Mouse (Mus musculus) lung, postnatal 36 days (tissue): Measurements from ENCODE around the gene Olfr452.

Experiments used
- DNase-seq: peaks from one replicate; pipeline ENCODE4 v3.0.0; 2022; ENCODE audit warnings: mixed read lengths

Olfr452 gene

DNA sequence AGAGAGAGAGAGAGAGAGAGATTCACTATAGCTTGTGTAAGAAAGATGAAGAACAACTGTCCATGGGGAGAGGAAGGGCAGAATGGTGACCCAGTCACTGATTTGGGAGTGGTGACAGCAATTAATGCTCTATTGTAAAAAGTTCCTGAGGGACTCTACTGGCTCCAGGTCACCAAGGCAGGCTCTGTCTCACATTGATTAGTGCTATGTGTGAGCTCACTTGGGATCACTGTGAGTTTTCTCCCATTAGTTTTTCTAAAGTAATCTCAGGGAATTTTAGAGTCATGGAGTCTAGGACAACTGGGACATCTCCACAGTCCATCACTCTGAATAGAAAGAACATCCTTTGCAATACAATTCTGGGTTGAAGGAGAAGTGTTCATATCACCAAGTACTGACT is at the start of gene Olfr452:
Gene Olfr452, plus strand, starts transcription at position 301 of the 400 bp plus-strand sequence.
- DNase-seq, result no peak

DNA sequence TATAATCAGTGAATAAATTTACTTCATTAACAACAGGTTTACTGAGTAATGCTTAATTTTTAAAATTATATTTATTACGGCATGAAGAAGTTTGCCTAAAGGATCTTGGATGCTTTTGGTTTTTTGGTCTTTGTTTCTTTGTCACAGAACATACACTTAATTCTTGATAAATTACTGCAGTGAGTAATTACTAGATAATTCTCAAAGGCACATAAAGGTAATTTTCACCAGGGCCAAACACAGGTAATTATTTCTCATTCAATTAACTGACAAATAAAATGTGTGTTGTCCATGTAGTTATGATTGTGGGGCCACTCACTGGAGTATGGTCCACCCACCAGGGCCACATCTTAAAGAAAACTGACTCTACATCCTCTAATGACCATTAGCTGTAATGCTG is 45.8 kb upstream of the Olfr452 start, which contains the start of gene Olfr453:
Gene Olfr453, plus strand, starts transcription at position 301 of the 400 bp plus-strand sequence.
- no peak for DNase-seq

- no peak for DNase-seq
Measured at GRCm38 (mm10) chr6:42742303-42742702, 42.6 kb upstream of the Olfr452 start.

- DNase-seq, result no peak
Measured at GRCm38 (mm10) chr6:42747846-42748245, 37.0 kb upstream of the Olfr452 start.

DNA sequence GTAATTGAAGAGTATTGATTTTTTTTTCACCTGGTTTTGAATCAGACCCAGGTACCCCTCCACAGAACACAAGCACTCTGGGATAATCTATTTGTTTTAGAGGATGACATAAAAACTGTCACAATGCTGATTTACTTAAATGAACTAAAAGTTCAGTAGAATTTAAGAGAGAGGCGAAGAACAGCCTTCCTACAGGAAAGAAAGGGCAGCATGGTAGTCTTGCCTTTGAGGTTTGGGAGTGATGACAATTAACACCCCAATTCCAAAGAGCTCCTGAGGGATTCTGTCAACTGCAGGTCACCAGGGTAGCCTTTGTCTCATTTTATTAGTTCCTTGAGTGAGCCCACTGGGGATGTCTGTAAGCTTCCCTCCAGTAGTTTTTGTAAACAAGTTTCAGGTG is 28.8 kb upstream of the Olfr452 start, which contains the start of gene Olfr38:
Gene Olfr38, plus strand, starts transcription at position 301 of the 400 bp plus-strand sequence.
- no peak for DNase-seq

DNA sequence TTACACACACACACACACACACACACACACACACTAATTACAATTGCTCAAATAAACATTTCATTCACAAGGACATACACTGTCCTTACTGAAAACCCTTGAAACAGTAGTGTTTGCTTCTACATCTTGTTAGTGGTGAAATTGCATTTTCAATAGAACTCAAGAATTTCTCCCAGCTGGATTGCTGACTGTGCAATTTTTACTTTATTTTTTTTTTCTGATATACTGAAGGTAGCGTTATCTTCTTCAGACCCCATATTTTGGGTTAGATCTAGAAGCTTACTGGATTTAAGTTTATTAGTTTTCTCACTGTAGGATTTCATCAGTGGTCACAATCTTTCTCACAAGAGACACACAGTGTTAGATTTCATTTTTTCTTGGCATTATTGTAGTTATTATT is 7.8 kb upstream of the Olfr452 start:
- DNase-seq, result no peak

GRCm38 (mm10) chr6:42790247-42790948 is 5.5 kb downstream of the Olfr452 start:
- no peak for DNase-seq

DNA sequence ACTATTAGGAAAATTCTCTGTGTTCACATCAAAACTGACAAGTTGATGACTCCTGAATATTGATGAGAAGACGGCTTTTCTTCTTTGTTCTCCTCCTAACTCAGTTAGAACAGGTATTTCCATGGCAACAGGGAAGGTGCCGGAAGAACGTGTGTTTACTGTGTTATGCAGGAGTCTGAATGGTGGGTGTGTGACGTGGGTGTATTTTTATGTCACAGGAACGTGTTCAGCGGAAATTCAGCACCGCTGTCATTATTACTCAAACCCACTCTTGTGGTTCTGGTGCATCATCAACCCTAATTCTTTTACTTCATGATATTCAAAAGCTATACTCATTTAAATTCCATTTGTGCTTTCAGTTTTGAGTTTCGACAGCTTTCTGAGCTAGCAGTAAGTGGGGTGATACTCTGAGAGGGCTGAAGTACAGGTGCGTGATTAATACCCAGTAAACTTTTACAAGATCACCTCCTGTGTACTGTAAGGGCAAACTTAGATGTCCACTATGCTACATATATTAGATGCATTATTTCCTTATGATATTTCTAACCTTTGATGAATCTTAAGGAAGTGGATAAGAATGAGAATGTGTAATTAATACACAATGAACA is 6.2 kb downstream of the Olfr452 start:
- DNase-seq, result no peak

GRCm38 (mm10) chr6:42794982-42795381 is 10.1 kb downstream of the Olfr452 start:
- DNase-seq, result no peak

- DNase-seq, result no peak
Measured at GRCm38 (mm10) chr6:42811639-42812038, 26.7 kb downstream of the Olfr452 start, which contains the start of gene Olfr450. Olfr450 (plus strand) TSS chr6:42811939.

DNA sequence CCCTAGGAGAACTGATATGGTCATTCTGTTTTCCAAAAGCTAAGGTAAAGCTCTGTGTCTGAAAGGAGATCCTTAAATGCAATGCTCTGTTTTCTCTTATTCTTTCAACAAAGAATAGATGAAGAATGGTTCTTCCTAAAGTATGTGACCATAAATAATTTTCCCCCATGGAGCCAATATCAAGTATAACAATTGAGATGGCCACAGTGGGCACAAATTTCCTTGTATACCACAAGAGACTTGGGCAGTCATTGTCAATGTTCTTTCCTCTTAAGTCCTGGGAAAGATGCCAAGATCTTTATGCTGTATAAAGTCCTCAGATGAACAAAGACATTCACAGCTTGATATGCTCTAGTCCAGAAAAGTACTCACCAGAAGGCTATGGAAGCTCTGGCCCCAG is 49.2 kb downstream of the Olfr452 start, which contains the start of gene Olfr449:
Gene Olfr449, plus strand, starts transcription at position 301 of the 400 bp plus-strand sequence.
- no peak for DNase-seq
